Mouse (Mus musculus) layer of hippocampus, adult 2 months (tissue): ENCODE data around the gene H2-DMa. TPM values are rescaled to one million over a fixed set of nuclear protein-coding genes. Genes with fewer than 3 reads are reported as not detected.

ENCODE experiments used
- DNase-seq, 2 experiments: peaks; one replicate each; pipeline ENCODE4 v3.0.0; 2022; ENCODE audit warnings: low spot score in 2 of 2
- H3K27ac ChIP-seq: fragments of 200-600 bp; 2 replicates; pipeline ENCODE4 v1.8.1; 2022
- H3K4me3 ChIP-seq: fragments of 200-600 bp; 2 replicates; pipeline ENCODE4 v1.8.1; 2022; ENCODE audit warnings: mild to moderate bottlenecking
- CTCF ChIP-seq: fragments of 200-600 bp; conservative IDR thresholded peaks from 2 replicates; pipeline ENCODE4 v1.8.1; 2022; ENCODE audit warnings: antibody characterized with exemption, mild to moderate bottlenecking, moderate library complexity
- long read RNA-seq, 2 experiments: library from polyadenylated mRNA; stranded (forward); transcript quantifications; one replicate each; pipeline ENCODE4 v2.0.0; 2021; ENCODE audit warnings: borderline mapping rate in 2 of 2
- total RNA-seq, 2 experiments: library from RNA; stranded (reverse); gene quantifications; 2 replicates each; pipeline ENCODE4 v1.2.3; 2021

Gene H2-DMa
- total RNA-seq = 10 to 100 TPM; 26.2 to 33.1 TPM
- long read RNA-seq, experiment 1, transcript H2-DMa-205 (5 exons, 1,108 nt) = major isoform, 15 of 26 reads
- long read RNA-seq, experiment 1, partial matches to known transcripts = 6 of 26 reads
- long read RNA-seq, experiment 1, other reads (novel, unspliced or antisense) = 5 of 26 reads
- long read RNA-seq, experiment 2, transcript H2-DMa-205 (5 exons, 1,108 nt) = major isoform, 8 of 23 reads
- long read RNA-seq, experiment 2, partial matches to known transcripts = 3 of 23 reads
- long read RNA-seq, experiment 2, other reads (novel, unspliced or antisense) = 12 of 23 reads

DNA sequence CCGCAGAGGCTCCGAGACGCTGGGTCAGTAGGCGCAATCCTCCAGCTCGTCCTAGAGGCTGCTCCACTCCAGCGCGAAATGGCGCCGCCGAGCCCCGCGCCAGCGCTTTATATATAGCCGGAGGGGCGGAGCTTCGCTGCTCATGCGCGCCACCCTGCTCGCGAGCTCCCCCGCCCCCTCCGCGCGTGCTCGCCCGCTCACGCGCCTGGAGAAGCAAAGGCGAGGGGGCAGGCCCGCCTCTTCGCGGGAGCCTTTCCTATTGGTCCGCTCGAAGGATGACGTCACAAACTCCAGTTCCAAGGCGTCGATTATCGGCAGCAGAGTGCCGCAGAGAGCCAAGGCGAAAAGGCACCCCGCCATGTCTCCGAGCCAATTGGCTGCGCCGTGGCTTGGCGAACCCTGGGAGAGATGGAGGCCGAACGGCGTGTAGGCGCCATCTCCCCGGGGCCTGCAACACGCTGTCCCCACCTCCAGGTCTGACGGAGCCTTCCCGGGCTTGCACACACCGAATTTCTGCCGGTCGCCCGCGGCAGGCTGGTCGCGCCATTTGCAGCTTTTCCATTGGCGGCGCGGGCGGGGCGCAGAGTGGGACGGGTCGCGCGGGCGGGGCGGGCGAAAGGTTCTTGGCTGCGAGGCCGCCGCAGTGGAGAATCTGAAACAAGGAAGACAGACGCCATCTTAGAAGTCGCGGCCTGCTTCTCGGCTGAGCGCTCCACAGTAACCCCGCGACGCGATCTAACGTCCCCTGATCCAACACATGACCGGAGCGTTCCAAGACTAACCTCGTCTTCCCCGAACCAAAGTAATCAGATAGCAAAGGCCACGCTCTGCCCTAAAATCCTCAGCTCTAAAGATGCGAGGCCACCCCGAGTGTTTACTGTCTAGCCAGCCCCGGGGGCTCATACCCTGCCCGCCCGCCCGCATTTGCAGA is at the start of gene H2-DMa:
TSS of gene H2-DMa (plus strand) at position 293 of the 931 bp plus-strand sequence.
- H3K27ac ChIP-seq = peak within 1 kb of the TSS; percentile 100
- H3K4me3 ChIP-seq = peak within 1 kb of the TSS; percentile 98
- DNase-seq = peak; percentile 98 to 99
- TF ChIP-seq CTCF = 0 out of 2 replicates have a peak, but pooled peaks have one; percentile 5

DNA sequence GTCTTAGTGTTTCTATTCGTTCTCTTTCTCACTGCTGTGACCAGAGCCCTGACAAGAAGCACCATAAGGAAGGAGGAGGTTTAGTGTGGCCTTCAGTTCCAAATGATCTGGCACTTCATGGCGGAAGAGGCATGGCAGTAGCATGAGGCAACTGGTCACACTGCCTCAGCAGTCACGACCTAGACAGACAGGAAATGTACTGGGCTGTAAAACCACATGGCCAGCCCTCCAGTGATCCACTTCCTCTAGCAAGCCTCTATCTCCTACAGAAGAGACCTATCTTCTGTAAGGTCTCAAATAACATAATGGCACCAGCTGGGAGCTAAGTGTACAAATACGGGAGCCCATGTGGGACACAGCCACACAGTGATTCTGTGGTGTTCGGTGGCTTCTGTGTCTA is 47.2 kb upstream of the H2-DMa start:
- DNase-seq = no peak
- no peak for TF ChIP-seq CTCF
- Histone ChIP-seq H3K4me3 (no peak overlapping the region), H3K27ac (no peak overlapping the region)

DNA sequence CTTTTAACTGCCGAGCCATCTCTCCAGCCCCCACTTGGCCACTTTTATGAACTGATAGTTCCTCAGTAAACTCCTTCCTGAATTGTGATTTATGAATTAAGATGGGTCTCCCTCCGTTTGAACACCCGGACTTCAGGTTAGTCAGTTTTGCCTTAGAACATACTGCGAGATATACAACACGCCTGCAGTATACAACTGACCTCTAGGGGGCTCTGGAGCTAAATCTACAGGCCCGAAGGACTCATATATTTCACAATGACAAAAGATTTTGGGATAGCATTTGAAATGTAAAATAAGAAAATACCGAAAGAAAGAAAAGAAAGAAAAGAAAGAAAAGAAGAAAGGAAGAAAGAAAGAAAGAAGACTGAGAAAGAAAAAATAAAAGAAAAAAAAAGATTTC is 44.1 kb upstream of the H2-DMa start:
- TF ChIP-seq CTCF = peak; percentile 90
- no peak overlapping the region for H3K4me3 ChIP-seq
- no peak overlapping the region for H3K27ac ChIP-seq
- peak; percentile 45 to 78 for DNase-seq

DNA sequence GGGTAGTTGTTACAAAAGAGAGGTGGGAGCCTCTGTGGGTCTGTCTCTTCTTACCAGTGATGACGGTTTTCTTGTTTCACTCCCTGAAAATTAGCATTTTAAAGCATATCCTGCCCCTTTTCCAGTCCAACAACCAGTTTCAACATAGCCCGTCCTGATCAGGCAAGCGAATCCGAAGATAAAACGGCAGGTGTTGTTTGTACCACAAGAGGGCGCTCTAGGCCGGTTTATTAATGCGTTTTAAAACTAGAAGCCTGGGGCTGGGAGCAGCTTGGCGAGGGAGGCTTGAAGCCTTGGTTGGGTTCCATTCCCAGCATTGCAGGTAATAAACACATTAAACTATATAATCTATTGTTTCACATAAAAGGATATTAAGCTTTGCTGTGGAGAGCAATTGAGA is 41.8 kb upstream of the H2-DMa start:
- Histone ChIP-seq H3K4me3 (no peak overlapping the region), H3K27ac (no peak overlapping the region)
- DNase-seq = peak; percentile 66 to 80
- TF ChIP-seq CTCF = peak; percentile 88

DNA sequence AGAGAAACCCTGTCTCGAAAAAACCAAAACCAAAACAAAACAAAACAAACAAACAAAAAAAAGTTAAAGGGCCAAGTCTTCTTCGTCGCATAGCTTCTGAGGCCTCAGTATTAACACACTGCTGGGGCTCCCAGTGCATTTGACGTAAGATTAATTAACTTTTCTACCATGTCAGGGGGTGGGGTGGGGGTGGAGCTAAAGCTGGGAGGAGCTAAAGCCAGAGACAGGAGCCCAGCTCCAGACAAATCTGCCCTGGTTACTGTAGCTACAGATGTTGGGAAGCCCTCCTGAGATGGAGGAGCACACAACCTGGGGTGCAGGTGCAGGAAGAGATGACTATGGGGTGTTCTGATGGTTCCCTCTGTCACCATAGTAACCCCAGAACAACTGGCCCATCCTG is 41.2 kb upstream of the H2-DMa start:
- Histone ChIP-seq H3K27ac (no peak overlapping the region), H3K4me3 (no peak overlapping the region)
- DNase-seq = no peak
- TF ChIP-seq CTCF = no peak

DNA sequence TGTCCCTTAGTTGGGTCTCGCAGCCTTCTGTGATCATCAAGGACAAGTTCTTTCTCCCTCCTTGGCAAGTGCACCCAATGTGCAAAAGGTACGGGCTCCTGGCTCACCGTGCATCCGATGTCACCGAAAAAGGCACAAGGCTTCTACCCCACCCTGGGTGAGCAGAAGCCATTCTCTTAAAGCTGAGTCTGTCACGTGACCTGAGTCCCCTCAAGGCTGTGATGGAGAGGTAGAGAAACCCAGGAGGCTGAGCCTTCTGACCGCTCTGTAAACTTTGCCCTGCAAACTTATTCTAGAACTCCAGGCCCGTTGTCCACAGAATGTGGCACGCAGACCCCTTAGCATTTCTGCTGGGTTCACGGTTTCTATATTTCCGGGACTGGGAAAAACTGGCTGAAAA is 40.3 kb upstream of the H2-DMa start:
- no peak for TF ChIP-seq CTCF
- Histone ChIP-seq H3K4me3 (no peak overlapping the region), H3K27ac (no peak overlapping the region)
- DNase-seq = no peak

DNA sequence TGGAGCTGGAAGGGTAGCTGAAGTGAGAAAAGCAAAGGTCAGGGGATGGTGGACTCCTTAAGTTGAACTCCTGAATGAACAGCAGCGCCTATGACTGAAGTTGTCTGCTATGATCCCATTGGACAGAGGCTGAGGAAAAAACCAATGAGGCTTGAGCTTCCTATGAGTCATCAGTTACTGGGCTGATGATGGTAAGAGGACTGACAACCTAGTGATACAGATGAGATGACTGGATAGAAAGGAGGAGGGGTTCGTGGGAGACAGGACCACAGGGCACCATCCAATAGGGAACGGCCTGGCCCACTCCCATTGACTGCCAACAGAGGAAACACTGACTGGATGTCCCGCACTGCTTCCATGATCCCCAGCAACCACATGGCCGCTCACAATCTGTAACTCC is 39.7 kb upstream of the H2-DMa start:
- no peak overlapping the region for H3K4me3 ChIP-seq
- no peak for TF ChIP-seq CTCF
- DNase-seq = peak; percentile 37 to 70

DNA sequence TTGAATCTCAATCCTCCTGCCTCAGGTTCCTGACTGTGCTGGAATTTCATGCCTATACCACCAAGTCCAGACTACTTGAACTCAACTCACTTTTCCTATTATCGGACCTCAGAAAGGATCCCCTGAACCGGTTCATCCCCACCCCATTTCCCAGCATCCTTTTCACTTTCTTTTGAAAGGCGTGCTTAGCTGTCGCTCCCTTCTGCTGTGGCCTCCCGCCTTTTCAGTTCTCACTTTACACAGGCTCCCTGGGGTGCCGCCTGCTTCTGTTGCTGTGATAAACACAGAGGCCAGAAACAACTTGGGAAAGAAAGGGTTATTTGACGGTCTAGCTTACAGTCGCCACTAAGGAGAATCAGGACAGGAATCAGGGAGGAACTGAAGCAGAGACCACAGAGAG is 36.2 kb upstream of the H2-DMa start:
- Histone ChIP-seq H3K4me3 (no peak overlapping the region), H3K27ac (no peak overlapping the region)
- no peak for DNase-seq
- no peak for TF ChIP-seq CTCF

More for the DNA sequence above, 39.7 kb upstream of the H2-DMa start:
- H3K27ac ChIP-seq = no peak overlapping the region

DNA sequence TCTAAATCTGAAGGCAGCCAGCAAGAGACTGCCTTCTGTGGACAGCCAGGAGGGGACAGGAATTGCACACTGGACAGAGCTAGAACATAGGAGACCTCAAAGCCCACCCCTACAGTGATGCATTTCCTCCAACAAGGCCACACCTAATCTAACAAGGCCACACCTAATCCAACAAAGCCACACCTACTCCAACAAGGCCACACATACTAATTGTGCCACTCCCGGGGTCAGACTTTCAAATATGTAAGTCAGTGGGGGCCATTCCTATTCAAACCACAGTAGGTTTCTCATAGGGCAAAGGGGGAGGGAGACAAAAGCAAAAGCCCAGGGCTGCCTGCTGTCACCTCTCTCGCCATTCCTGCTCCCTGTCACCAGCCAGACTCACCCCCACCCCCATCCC is 32.0 kb upstream of the H2-DMa start:
- no peak overlapping the region for H3K4me3 ChIP-seq
- no peak overlapping the region for H3K27ac ChIP-seq
- DNase-seq = no peak
- TF ChIP-seq CTCF = no peak

DNA sequence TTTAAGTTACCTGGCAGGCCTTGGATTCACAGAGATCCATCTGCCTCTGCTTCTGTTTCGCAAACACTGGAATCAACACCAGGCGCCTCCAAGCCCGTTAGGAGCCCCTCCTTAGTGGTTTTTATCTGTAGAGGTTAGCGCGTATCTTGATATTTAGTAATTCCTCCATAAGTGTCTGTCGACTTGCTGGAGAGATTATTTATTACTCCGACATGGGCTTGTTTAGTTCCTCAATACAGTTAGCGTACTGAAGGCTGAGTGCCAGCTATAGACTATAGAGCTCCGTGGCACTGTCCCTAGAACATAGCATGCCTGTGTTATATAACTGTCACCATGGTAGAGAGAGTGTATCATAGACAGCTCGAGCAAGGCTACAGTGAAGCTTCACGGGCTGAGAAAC is 31.2 kb upstream of the H2-DMa start:
- Histone ChIP-seq H3K4me3 (no peak overlapping the region), H3K27ac (0 out of 2 replicates have a peak overlapping the region, but pooled peaks have one; percentile 21)
- TF ChIP-seq CTCF = no peak
- peak in 1 of 2 experiments; percentile 30 for DNase-seq

DNA sequence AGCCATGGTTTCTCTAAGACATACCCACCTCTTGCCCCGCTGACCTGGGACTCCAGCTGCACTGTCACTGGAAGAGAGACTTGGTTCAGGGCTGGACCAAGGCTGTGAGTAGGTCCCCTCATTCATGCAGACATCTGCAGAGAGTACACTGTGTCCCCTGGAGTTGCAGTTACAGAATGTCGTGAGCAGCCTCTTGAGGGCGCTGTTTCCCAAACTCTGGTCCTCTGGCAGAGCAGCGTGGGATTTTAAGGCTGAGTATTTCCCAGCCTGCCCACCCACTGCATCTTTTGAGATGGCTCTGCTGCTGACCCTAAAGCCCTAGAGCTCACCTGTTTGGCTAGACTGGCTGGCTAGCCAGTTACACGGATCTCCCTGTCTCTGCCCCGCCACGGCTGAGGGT is 28.4 kb upstream of the H2-DMa start:
- Histone ChIP-seq H3K4me3 (no peak overlapping the region), H3K27ac (no peak overlapping the region)
- no peak for DNase-seq

DNA sequence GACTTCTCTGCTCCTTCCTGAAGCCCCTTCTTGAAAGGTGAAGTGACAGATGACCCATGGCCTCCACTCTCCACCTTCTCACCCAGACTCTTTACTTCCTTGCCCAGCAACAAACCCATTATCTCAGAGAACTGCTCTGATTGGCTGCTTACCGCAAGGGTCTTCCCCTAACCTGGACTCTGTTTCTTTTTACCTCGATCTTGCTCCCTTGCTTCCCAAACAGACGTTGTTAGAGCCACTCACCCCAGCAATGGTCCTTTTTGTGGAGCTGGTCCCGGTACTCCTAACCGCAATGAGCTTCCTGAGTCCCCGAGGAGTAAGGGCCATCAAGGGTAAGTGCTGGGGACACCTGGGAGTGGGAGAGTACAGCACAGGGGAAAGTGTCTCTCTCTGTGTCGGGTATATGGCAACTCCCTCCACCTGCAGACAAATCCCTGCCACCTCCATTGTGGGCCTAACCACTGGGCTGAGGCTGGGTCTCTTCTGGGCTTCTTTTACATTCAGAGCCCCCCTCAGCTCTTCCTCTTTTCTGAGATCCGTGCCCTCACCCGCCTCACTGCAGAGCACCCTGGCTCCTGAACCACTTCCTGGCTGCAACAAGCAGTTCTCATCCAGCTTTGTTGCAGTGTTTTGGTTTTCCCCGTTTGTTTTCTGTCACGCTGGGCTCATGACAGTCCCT is 27.0 kb upstream of the H2-DMa start, which contains the start of gene H2-Oa:
TSS of gene H2-Oa (plus strand) at position 144 of the 679 bp plus-strand sequence.
- no peak within 1 kb of the TSS for H3K4me3 ChIP-seq
- no peak for TF ChIP-seq CTCF
- no peak for DNase-seq
- no peak within 1 kb of the TSS for H3K27ac ChIP-seq

More for the DNA sequence above, 28.4 kb upstream of the H2-DMa start:
- peak; percentile 65 for TF ChIP-seq CTCF
